Mouse (Mus musculus) macrophage (primary cell): ENCODE measurements around the gene Gsg1l. TPM values are rescaled to one million over a fixed set of nuclear protein-coding genes. Genes with fewer than 3 reads are reported as not detected.

Source experiments
- H3K27ac ChIP-seq: fragments of 350-480 bp; formaldehyde crosslinking; 2 replicates; pipeline ENCODE4 v1.9.0; 2021
- H3K36me3 ChIP-seq: fragments of 350-480 bp; formaldehyde crosslinking; 2 replicates; pipeline ENCODE4 v1.9.0; 2021; ENCODE audit errors: inconsistent target
- H3K4me3 ChIP-seq: fragments of 350-480 bp; formaldehyde crosslinking; 2 replicates; pipeline ENCODE4 v1.9.0; 2021; ENCODE audit errors: inconsistent target
- H3K79me2 ChIP-seq: fragments of 350-480 bp; formaldehyde crosslinking; 2 replicates; pipeline ENCODE4 v1.9.0; 2021; ENCODE audit errors: inconsistent target
- WGBS: methylation state at CpG from one replicate; pipeline ENCODE4 v1.1.7; 2026; ENCODE audit warnings: inconsistent platforms; ENCODE audit not compliant: missing documents; 5-methylcytosine and 5-hydroxymethylcytosine counted together
- polyA plus RNA-seq: library from polyadenylated mRNA; stranded (reverse); fragments of 250-400 nt; gene quantifications from 3 replicates; pipeline ENCODE4 v1.2.4, GENCODE M21; 2018; ENCODE audit warnings: inconsistent platforms

Gene Gsg1l
- polyA plus RNA-seq, 1 experiment from 2014 or later, result 0.03 TPM

DNA sequence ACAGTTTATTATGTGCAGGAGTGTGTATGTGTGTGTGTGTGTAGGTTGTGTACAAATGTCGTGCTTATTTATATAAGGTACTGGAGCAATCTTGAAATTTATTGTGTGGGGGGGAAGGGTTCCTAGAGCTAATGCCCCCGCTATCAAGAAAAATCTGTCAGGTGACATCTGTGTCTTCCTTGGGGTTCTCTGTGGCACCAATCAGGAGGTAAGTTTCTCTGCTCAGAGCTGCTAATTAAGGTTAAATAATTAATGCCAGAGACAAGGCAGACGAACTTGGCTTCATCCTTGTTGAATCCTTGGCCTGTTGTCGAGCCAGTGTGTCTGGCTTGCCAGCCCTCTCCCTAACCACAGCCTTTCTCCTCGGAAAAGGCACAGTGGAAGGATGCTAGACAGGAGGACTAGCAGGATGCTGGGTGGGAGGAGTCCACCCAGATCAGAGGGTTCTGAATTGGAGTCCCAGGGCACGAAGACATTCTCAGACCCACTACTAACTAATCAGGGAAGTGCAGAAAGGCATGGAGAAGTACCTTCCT, 89.8 kb downstream of the Gsg1l start:
- 83% methylated on average over 6 of the region's 6 CpGs for WGBS
- Histone ChIP-seq H3K27ac (no peak overlapping the region), H3K79me2 (no peaks in the 10 kb centered on the region), H3K36me3 (no peaks in the 10 kb centered on the region), H3K4me3 (no peak overlapping the region)

DNA sequence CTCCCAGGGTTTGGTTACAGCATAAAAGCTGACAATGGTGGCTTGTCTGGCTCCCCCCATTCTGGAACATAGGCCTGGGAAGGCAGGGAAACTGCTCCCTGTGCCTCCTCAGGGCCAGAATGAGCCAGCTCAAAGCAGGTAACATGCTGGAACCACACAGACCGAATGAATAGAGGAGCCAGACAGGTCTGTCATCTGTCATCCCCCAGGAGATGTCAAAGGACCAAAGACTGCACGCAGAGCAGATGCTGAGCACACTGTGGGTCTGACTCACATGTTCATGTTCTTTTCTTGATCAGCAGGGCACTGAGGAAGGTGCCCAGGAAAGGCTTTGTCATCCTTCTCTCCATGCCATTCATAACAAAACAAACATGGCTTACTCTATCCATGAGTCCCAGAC, 90.4 kb downstream of the Gsg1l start:
- H3K79me2 ChIP-seq, result no peaks in the 10 kb centered on the region
- no peaks in the 10 kb centered on the region for H3K36me3 ChIP-seq
- H3K27ac ChIP-seq, result no peak overlapping the region
- WGBS, result 83% methylated on average over 2 of the region's 2 CpGs
- H3K4me3 ChIP-seq, result no peak overlapping the region

- H3K36me3 ChIP-seq, result no peaks in the 10 kb centered on the region
- 93% methylated on average over 7 of the region's 7 CpGs for WGBS
- no peak overlapping the region for H3K27ac ChIP-seq
- no peak overlapping the region for H3K4me3 ChIP-seq
- H3K79me2 ChIP-seq, result no peaks in the 10 kb centered on the region
Observed at GRCm38 (mm10) chr7:125989969-125990368, 92.2 kb downstream of the Gsg1l start.

- no peak overlapping the region for H3K27ac ChIP-seq
- H3K4me3 ChIP-seq, result no peak overlapping the region
- WGBS, result 72% methylated on average over 4 of the region's 4 CpGs
- H3K79me2 ChIP-seq, result no peaks in the 10 kb centered on the region
- H3K36me3 ChIP-seq, result no peaks in the 10 kb centered on the region
Observed at GRCm38 (mm10) chr7:125989489-125989888, 92.7 kb downstream of the Gsg1l start.

GRCm38 (mm10) chr7:125988326-125988725, 93.9 kb downstream of the Gsg1l start:
- no peaks in the 10 kb centered on the region for H3K36me3 ChIP-seq
- H3K27ac ChIP-seq, result no peak overlapping the region
- no peaks in the 10 kb centered on the region for H3K79me2 ChIP-seq
- H3K4me3 ChIP-seq, result no peak overlapping the region
- 90% methylated on average over 3 of the region's 3 CpGs for WGBS

DNA sequence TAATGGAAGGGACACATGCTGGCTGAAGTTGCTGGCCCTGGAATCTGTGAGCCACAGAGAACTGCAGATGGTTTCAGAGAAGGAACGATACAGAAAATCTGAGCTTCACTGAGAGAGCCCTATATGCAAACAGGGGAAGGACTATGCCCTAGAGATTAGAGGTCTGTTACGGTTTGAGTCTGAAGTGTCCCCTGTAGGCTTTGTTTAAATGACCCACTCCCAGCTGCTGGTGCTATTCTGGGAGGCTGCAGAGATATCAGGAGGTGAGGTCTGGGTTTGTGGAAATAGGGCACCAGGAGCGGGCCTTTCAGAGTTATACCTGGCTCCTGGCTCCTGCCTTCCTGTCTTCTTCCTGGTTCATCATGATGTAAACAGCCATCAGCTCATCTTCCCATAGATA, 95.1 kb downstream of the Gsg1l start:
- Histone ChIP-seq H3K4me3 (no peak overlapping the region), H3K27ac (no peak overlapping the region), H3K36me3 (no peaks in the 10 kb centered on the region), H3K79me2 (no peaks in the 10 kb centered on the region)
- WGBS, result 82% methylated on average over 3 of the region's 3 CpGs

GRCm38 (mm10) chr7:125985565-125985964, 96.6 kb downstream of the Gsg1l start:
- no peak overlapping the region for H3K27ac ChIP-seq
- 72% methylated on average over 10 of the region's 10 CpGs for WGBS
- H3K36me3 ChIP-seq, result no peaks in the 10 kb centered on the region
- H3K79me2 ChIP-seq, result no peaks in the 10 kb centered on the region
- no peak overlapping the region for H3K4me3 ChIP-seq

DNA sequence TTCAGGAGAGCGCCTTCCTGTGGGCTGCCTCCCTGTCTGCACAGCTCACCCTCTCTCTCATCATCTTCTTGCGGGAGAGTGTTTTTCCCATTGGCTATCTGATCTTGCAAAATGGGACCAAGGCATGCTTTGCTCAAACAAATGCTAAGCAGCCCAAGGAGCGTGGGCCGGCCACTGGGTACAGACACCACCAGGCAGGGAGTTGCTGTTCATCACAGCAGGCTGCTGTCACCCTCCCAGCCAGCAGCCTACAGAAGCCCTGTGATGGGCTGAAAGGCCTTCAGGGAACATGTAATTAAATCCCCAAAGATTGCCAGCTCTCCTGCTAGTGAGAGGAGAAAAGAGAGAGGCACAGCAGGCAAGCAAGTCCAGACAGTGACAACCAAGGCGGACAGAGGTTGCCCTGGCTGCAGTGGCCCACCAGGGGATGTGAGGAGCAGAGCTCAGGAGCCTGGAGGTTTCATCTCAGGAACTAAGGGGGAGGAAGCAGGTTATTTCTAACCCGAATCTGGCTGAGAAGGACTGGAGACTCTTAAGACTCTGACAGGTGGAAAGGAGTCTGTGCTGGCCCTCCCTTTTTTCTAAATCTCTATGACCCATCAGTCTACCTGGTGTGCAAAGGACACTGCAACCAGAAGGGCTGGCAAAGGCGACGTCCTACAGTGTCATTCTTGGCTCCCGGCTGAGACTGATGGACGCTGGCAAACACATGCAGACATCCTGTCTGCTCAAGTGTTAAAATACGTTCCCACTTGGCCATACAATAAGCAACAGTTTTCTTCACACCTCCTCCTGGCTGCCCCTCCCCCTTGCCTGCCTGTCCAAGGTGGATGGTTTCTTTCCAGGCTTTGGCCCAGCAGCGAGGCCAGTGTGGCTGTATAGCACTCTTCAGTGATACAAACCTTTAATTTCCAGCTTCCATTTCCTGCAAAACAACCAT, 98.0 kb downstream of the Gsg1l start:
- Histone ChIP-seq H3K36me3 (no peaks in the 10 kb centered on the region), H3K79me2 (no peaks in the 10 kb centered on the region), H3K4me3 (no peak overlapping the region), H3K27ac (no peak overlapping the region)
- 51% methylated on average over 12 of the region's 12 CpGs for WGBS

DNA sequence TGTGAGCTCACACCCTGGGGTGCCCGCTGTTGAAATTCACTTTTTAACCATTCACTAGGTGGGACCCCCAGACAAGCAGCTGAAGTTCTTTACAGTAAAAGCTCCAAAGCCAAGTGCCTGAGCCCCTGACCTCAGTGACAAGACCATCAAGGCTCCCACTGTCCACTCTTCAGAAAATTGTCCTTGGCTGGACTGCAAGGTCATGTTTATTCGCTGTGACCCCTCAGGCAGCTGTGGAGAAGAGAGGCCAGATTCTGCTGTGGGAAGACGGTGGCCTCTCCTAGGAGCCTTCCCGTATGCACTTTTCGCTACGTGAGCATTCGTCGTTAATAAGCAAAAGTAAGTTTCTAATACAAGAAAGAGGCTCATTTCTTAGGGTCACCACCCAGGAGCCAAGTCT, 102.6 kb downstream of the Gsg1l start:
- no peaks in the 10 kb centered on the region for H3K79me2 ChIP-seq
- no peak overlapping the region for H3K27ac ChIP-seq
- no peaks in the 10 kb centered on the region for H3K36me3 ChIP-seq
- WGBS, result 98% methylated on average over 8 of the region's 8 CpGs
- H3K4me3 ChIP-seq, result no peak overlapping the region

DNA sequence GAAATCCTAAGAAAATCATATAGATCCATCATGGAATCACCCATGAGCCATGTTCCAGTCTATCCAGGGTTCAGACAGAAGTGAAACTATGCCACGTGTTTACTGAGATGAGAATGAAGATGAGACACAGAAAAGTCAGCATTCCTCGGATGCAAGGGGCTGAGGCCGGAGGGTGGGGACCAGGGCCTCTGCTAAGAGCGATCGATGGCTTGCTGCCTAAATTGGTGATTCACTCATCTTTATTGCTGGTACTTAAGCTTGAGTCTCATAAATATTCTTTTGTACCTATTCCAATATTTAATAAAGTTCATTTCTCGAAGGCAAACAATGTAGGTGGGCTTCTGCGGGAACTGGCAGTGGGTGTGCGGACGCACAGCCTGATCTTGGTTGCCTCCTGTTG, 105.5 kb downstream of the Gsg1l start:
- no peaks in the 10 kb centered on the region for H3K79me2 ChIP-seq
- 88% methylated on average over 9 of the region's 9 CpGs for WGBS
- no peak overlapping the region for H3K4me3 ChIP-seq

DNA sequence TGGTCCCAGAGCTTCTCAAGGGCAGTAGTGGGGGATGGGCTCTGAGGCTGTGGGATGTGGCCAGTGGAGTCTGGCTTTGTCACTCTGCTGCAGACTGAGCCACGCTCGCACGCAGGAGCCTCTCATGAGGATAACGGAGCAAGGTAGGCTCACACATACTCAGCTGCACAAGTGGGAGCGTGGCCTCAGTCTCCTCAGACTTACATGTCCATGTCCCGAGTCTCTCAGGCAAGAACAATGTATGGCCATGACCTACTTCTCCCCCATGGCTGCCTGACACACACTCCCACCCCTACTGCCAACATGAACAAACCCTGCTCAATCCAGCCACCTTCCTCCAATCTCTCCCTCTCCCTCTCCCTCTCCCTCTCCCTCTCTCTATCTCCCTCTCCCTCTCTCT, 106.8 kb downstream of the Gsg1l start:
- H3K4me3 ChIP-seq, result no peak overlapping the region
- no peaks in the 10 kb centered on the region for H3K36me3 ChIP-seq
- no peaks in the 10 kb centered on the region for H3K79me2 ChIP-seq
- no peak overlapping the region for H3K27ac ChIP-seq
- 72% methylated on average over 6 of the region's 6 CpGs for WGBS

More for the DNA sequence above, 105.5 kb downstream of the Gsg1l start:
- Histone ChIP-seq H3K36me3 (no peaks in the 10 kb centered on the region), H3K27ac (no peak overlapping the region)

GRCm38 (mm10) chr7:125973874-125974273, 108.3 kb downstream of the Gsg1l start:
- Histone ChIP-seq H3K27ac (no peak overlapping the region), H3K4me3 (no peak overlapping the region), H3K79me2 (no peaks in the 10 kb centered on the region), H3K36me3 (no peaks in the 10 kb centered on the region)
- 65% methylated on average over 4 of the region's 4 CpGs for WGBS

- Histone ChIP-seq H3K27ac (no peak overlapping the region), H3K36me3 (no peaks in the 10 kb centered on the region), H3K79me2 (no peaks in the 10 kb centered on the region), H3K4me3 (no peak overlapping the region)
- WGBS, result 80% methylated on average over 6 of the region's 6 CpGs
Observed at GRCm38 (mm10) chr7:125972776-125973175, 109.4 kb downstream of the Gsg1l start.

DNA sequence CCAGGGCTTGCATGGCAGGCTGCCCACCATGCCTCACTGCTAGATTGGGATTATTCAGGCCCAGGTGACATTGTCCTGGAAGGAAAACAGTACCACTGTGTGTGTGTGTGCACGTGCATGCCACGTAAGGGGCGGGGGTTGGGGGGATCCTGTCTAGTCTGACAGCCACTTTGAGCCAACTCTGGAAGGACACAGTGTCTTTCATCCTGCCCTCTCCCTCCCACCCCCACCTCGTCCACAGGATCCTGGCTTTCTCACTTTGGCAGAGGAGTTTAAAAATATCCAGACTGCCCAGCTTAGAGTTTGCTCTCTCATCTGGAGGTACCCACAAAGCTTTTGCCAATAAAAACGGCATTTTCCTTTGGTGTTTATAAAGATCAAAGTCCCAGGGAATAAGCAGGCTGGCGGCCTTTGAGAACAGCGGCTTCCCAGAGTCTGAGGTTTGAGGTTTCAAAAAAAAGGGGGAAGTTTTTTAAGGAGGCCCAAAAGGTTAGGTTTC, 110.0 kb downstream of the Gsg1l start:
- H3K4me3 ChIP-seq, result no peak overlapping the region
- 75% methylated on average over 7 of the region's 7 CpGs for WGBS
- no peaks in the 10 kb centered on the region for H3K36me3 ChIP-seq
- H3K27ac ChIP-seq, result no peak overlapping the region
- H3K79me2 ChIP-seq, result no peaks in the 10 kb centered on the region

DNA sequence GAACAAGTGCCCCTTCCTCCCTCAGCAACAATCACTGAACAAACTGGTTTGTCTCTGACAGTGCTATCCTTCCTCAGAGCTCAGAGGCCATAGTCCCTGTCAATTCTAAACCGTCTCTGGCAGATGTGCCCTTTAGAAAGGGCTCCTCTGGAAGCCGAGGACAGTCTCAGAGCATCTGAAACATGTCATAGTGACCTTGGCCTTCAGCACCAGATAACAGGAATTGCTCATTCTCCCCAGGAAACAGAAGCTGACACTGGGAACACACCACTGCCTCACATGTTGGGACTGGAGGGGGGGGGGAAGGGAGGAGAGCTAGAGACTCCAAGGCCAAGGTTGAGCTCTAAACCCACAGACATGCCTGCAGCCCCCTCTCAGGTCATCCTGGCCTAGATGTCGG, 113.1 kb downstream of the Gsg1l start:
- H3K27ac ChIP-seq, result no peak overlapping the region
- no peaks in the 10 kb centered on the region for H3K36me3 ChIP-seq
- WGBS, result 76% methylated on average over 3 of the region's 3 CpGs
- H3K79me2 ChIP-seq, result no peaks in the 10 kb centered on the region
- H3K4me3 ChIP-seq, result no peak overlapping the region
